Mouse (Mus musculus): Measurements from ENCODE around the gene Gm20850.
"Not testable (repeated sequence)": the region's sequence is repeated elsewhere in the genome, so short reads cannot be mapped to it uniquely, and the experiment has no call there.

Gene Gm20850

GRCm38 (mm10) chrY:75715022-75715421, at the start of gene Gm20850:
TSS of gene Gm20850 (plus strand) at chrY:75715322.
- DNase-seq (ENCODE audit: low read depth): not testable (repeated sequence)

Measured in induced T-regulatory cell, adult 2 months (primary cell).